Mouse (Mus musculus) liver, adult 2 months (tissue): ENCODE measurements around the gene Psma2.

Experiments
- CTCF ChIP-seq: fragments of 200-500 bp; IDR thresholded peaks from 2 replicates; pipeline ENCODE4 v1.5.1; 2011; ENCODE audit warnings: low read depth, low read length, control low read depth
- POLR2A ChIP-seq: fragments of 200-500 bp; IDR thresholded peaks from 2 replicates; pipeline ENCODE4 v1.6.1; 2011; ENCODE audit warnings: low read length, control low read depth; ENCODE audit not compliant: insufficient read depth; ENCODE audit errors: extremely low read depth

- TF ChIP-seq CTCF (no peak), POLR2A (peak; percentile 81)
Measured at GRCm38 (mm10) chr13:14612926-14613529, at the start of gene Psma2, which contains the start of gene Mrpl32.
